Mouse (Mus musculus): ENCODE data around the gene Fam24a. TPM values are rescaled to one million over a fixed set of nuclear protein-coding genes. Genes with fewer than 3 reads are reported as not detected.

Fam24a gene
- polyA plus RNA-seq, 1 experiment: not detected

- peaks cover 30% of the 10 kb centered on the region for H3K4me1 ChIP-seq
- peak overlapping the region; percentile 94 for H3K4me3 ChIP-seq (replicated peaks)
- H3K9me3 ChIP-seq: no peaks in the 10 kb centered on the region
- TF ChIP-seq GATA1 (IDR thresholded peaks at IDR 0.05; ENCODE audit: borderline replicate concordance, low read length) (no peak), FLI1 (IDR thresholded peaks at IDR 0.05; ENCODE audit: low read length) (no peak)
- no peaks in the 10 kb centered on the region for H3K27me3 ChIP-seq (replicated peaks)
- peaks cover 15% of the 10 kb centered on the region for H3K36me3 ChIP-seq (replicated peaks; ENCODE audit: low read length)
These were observed 38.4 kb downstream of the Fam24a start for GRCm38 (mm10) chr7:131371880-131372651.

Other genes with a start within 250 kb of the Fam24a start
- gene 4933402N03Rik, start 187.6 kb upstream of the Fam24a start, polyA plus RNA-seq (2012; ENCODE audit: insufficient read depth, low replicate concordance): 0.07 TPM in 1 of 2 replicates, not detected in the other
- gene 5430419D17Rik, start 159.5 kb upstream of the Fam24a start, polyA plus RNA-seq (2012; ENCODE audit: insufficient read depth, low replicate concordance): not detected in 2 replicates
- not detected in 2 replicates for gene Cuzd1, start 11.6 kb upstream of the Fam24a start, polyA plus RNA-seq (2012; ENCODE audit: insufficient read depth, low replicate concordance)
- gene Fam24b, start 4.3 kb upstream of the Fam24a start, polyA plus RNA-seq (2012; ENCODE audit: insufficient read depth, low replicate concordance): not detected in 2 replicates
- gene 2310057M21Rik, start 28.9 kb downstream of the Fam24a start, polyA plus RNA-seq (2012; ENCODE audit: insufficient read depth, low replicate concordance): 3.2 and 15.5 TPM in 2 replicates
- gene Pstk, start 37.3 kb downstream of the Fam24a start, polyA plus RNA-seq (2012; ENCODE audit: insufficient read depth, low replicate concordance): 30.3 and 33.6 TPM in 2 replicates
- gene Ikzf5, start 76.7 kb downstream of the Fam24a start, polyA plus RNA-seq (2012; ENCODE audit: insufficient read depth, low replicate concordance): 3.4 and 3.7 TPM in 2 replicates
- gene Acadsb, start 76.7 kb downstream of the Fam24a start, polyA plus RNA-seq (2012; ENCODE audit: insufficient read depth, low replicate concordance): 0.76 TPM in 1 of 2 replicates, not detected in the other
- gene Hmx3, start 209.0 kb downstream of the Fam24a start, polyA plus RNA-seq (2012; ENCODE audit: insufficient read depth, low replicate concordance): not detected in 2 replicates
- gene Hmx2, start 214.9 kb downstream of the Fam24a start, polyA plus RNA-seq (2012; ENCODE audit: insufficient read depth, low replicate concordance): 0.19 TPM in 1 of 2 replicates, not detected in the other
- 3.4 and 51.6 TPM in 2 replicates for gene Bub3, start 226.4 kb downstream of the Fam24a start, polyA plus RNA-seq (2012; ENCODE audit: insufficient read depth, low replicate concordance)

Data from megakaryocyte, embryonic 14.5 days (primary cell).